Comparison of ENCODE assay signal across 32 mouse cellular contexts in the genomic region with DNA sequence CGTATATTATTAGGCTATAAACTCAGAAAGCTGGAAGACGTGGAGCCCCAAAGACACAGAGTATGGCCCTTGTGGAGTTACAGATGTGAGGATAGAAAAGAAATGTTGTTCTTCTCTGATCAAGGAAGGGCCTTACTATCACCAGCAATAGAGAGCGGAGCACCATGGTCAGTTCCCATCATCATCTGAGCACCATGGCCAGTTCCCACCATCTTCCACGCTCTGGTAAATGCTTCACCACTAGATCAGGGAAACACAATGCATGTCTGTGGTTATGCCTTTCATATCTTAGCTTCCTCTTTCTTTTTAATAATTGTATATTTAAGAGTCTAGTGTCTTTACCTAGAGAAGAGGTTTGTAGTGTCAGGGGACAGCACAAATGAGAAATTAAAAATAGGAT. TPM values are rescaled to one million over a fixed set of nuclear protein-coding genes. Genes with fewer than 3 reads are reported as not detected.
A peak's percentile ranks its signal among the peaks of the same experiment; 100 is the strongest.
DNase-seq lines count a peak whose midpoint lies in the region; ATAC-seq and TF ChIP-seq lines count a peak whose summit lies in the region.
"Had no signal": no experiment of that assay in that cellular context is flagged by ENCODE, and none has a peak within 500 bp of the region (broad histone marks: within the 10 kb centered on the region; RNA-seq: fewer than 3 reads in every experiment).

No protein-coding gene starts in this region.

- DNase-seq in heart, postnatal 10 days, result peak; percentile 2 to 5
- peak; percentile 32 to 39 for DNase-seq in kidney, postnatal 4 days
- DNase-seq in kidney, adult 18-20 months, result no peak
- DNase-seq in MEL (ENCODE audit: low read depth, low spot score), result peak; percentile 44
- peak; percentile 26 for DNase-seq in embryonic facial prominence, embryonic 14.5 days (ENCODE audit: low spot score)
- DNase-seq in gastrocnemius, postnatal 36 days, result no peak
- DNase-seq in cerebellum, postnatal 10 days, result no peak
- DNase-seq: adrenal gland, postnatal 25 days; B cell, adult 2 months; cerebellum, adult 11-12 months; cerebellum, postnatal 25 days; gastrocnemius, postnatal 10 days; heart, adult 11 months; kidney, adult 2 months; layer of hippocampus, postnatal 36 days; left cerebral cortex, postnatal 4 days; liver; lung, adult 2 months; right cerebral cortex, postnatal 4 days; thymus, adult 18-20 months; thymus, postnatal 25 days had no signal

- no peak for ATAC-seq in heart, embryonic 11.5 days (replicated peaks; ENCODE audit: insufficient number of reproducible peaks, low FRiP score, low TSS enrichment)
- ATAC-seq in embryonic facial prominence, embryonic 14.5 days (ENCODE audit: low read depth), result no peak
- ATAC-seq: forebrain, embryonic 13.5 days; midbrain, embryonic 16.5 days had no signal

- no peak overlapping the region for H3K4me3 ChIP-seq in heart, embryonic 11.5 days (ENCODE audit: low read depth, low read length)
- H3K4me3 ChIP-seq in MEL (ENCODE audit: control insufficient read depth in 1 of 2, insufficient read depth in 1 of 2, low read depth in 2 of 2, low read length in 2 of 2), result no peak overlapping the region
- H3K4me3 ChIP-seq in embryonic facial prominence, embryonic 14.5 days (ENCODE audit: low read depth, low read length), result no peak overlapping the region
- H3K4me3 ChIP-seq: forebrain, embryonic 13.5 days; heart, embryonic 12.5 days; hindbrain, embryonic 10.5 days; hindbrain, embryonic 15.5 days; neural tube, embryonic 12.5 days had no signal

- TF ChIP-seq RAD21 in MEL (IDR thresholded peaks at IDR 0.05; ENCODE audit: low read depth, low read length), result no peak

- no peaks in the 10 kb centered on the region for H3K36me3 ChIP-seq in heart, embryonic 11.5 days (ENCODE audit: control insufficient read depth, insufficient read depth, low read length)
- no peaks in the 10 kb centered on the region for H3K36me3 ChIP-seq in MEL (ENCODE audit: control insufficient read depth in 1 of 2, insufficient read depth in 2 of 2, low read length in 2 of 2)
- no peaks in the 10 kb centered on the region for H3K36me3 ChIP-seq in embryonic facial prominence, embryonic 14.5 days (ENCODE audit: control insufficient read depth, insufficient read depth, low read length)
- H3K36me3 ChIP-seq: heart, embryonic 12.5 days; hindbrain, embryonic 10.5 days; hindbrain, embryonic 15.5 days; neural tube, embryonic 12.5 days had no signal

- no peaks in the 10 kb centered on the region for H3K9me3 ChIP-seq in heart, embryonic 11.5 days (replicated peaks; ENCODE audit: control insufficient read depth, low read length)
- H3K9me3 ChIP-seq in MEL (replicated peaks; ENCODE audit: insufficient read depth, low read length), result no peaks in the 10 kb centered on the region
- H3K9me3 ChIP-seq in embryonic facial prominence, embryonic 14.5 days (ENCODE audit: control insufficient read depth, low read length), result no peaks in the 10 kb centered on the region
- H3K9me3 ChIP-seq: forebrain, embryonic 13.5 days; heart, embryonic 12.5 days; hindbrain, embryonic 10.5 days; hindbrain, embryonic 15.5 days; neural tube, embryonic 12.5 days had no signal

- H3K27me3 ChIP-seq in heart, embryonic 11.5 days (ENCODE audit: control insufficient read depth, insufficient read depth, low read length), result no peaks in the 10 kb centered on the region
- no peaks in the 10 kb centered on the region for H3K27me3 ChIP-seq in MEL (ENCODE audit: control insufficient read depth in 1 of 2, insufficient read depth in 2 of 2, low read length in 2 of 2)
- no peaks in the 10 kb centered on the region for H3K27me3 ChIP-seq in embryonic facial prominence, embryonic 14.5 days (replicated peaks; ENCODE audit: control insufficient read depth, insufficient read depth, low read length)
- H3K27me3 ChIP-seq: forebrain, embryonic 13.5 days; heart, embryonic 12.5 days; neural tube, embryonic 12.5 days had no signal

- TF ChIP-seq POLR2A in MEL (IDR thresholded peaks at IDR 0.05; ENCODE audit: control insufficient read depth in 1 of 2, insufficient read depth in 1 of 2, low read depth in 1 of 2, low read length in 2 of 2, poor library complexity in 1 of 2), result no peak

- WGBS in heart, embryonic 11.5 days (ENCODE audit: insufficient replicate concordance), result 60% methylated on average over 4 of the region's 4 CpGs
- WGBS in embryonic facial prominence, embryonic 14.5 days, result 71% methylated on average over 4 of the region's 4 CpGs

- no peak for TF ChIP-seq CTCF in MEL (IDR thresholded peaks at IDR 0.05 in 2 of 3, conservative IDR thresholded peaks at IDR 0.05 in 1 of 3; ENCODE audit: control insufficient read depth in 1 of 3, insufficient read depth in 1 of 3, low read depth in 2 of 3, low read length in 3 of 3, poor library complexity in 1 of 3, severe bottlenecking in 1 of 3)

- H3K27ac ChIP-seq in heart, embryonic 11.5 days (ENCODE audit: low read depth, low read length), result no peak overlapping the region
- no peak overlapping the region for H3K27ac ChIP-seq in MEL (ENCODE audit: control insufficient read depth, low read depth, low read length)
- H3K27ac ChIP-seq in embryonic facial prominence, embryonic 14.5 days (replicated peaks; ENCODE audit: low read depth, low read length), result no peak overlapping the region
- H3K27ac ChIP-seq: forebrain, embryonic 13.5 days; hindbrain, embryonic 10.5 days; hindbrain, embryonic 15.5 days; liver, embryonic 14.5 days; neural tube, embryonic 12.5 days; stomach, postnatal 0 days had no signal

- H3K4me1 ChIP-seq in heart, embryonic 11.5 days (ENCODE audit: control insufficient read depth, insufficient read depth, low read length), result no peaks in the 10 kb centered on the region
- H3K4me1 ChIP-seq in MEL (ENCODE audit: control insufficient read depth in 1 of 2, insufficient read depth in 2 of 2, low read length in 2 of 2), result no peaks in the 10 kb centered on the region
- no peaks in the 10 kb centered on the region for H3K4me1 ChIP-seq in embryonic facial prominence, embryonic 14.5 days (ENCODE audit: control insufficient read depth, insufficient read depth, low read length)
- H3K4me1 ChIP-seq: forebrain, embryonic 13.5 days; heart, embryonic 12.5 days; hindbrain, embryonic 10.5 days; hindbrain, embryonic 15.5 days; neural tube, embryonic 12.5 days had no signal

- H3K9ac ChIP-seq in heart, embryonic 11.5 days (ENCODE audit: low read depth, low read length), result no peak overlapping the region
- H3K9ac ChIP-seq in MEL (ENCODE audit: control insufficient read depth, low read depth, low read length, poor library complexity, severe bottlenecking), result no peak overlapping the region
- no peak overlapping the region for H3K9ac ChIP-seq in embryonic facial prominence, embryonic 14.5 days (ENCODE audit: low read depth, low read length)
- H3K9ac ChIP-seq: forebrain, embryonic 13.5 days; heart, embryonic 12.5 days; hindbrain, embryonic 15.5 days; liver, embryonic 14.5 days; neural tube, embryonic 12.5 days had no signal

- no peak overlapping the region for H3K4me2 ChIP-seq in heart, embryonic 11.5 days
- H3K4me2 ChIP-seq in embryonic facial prominence, embryonic 14.5 days (ENCODE audit: low read depth, low read length), result no peak overlapping the region
- H3K4me2 ChIP-seq: forebrain, embryonic 13.5 days; heart, embryonic 12.5 days; hindbrain, embryonic 15.5 days; midbrain, embryonic 11.5 days; neural tube, embryonic 12.5 days had no signal

- no peak for TF ChIP-seq EP300 in MEL (IDR thresholded peaks at IDR 0.05; ENCODE audit: low read depth in 1 of 2, low read length in 2 of 2)

- intact Hi-C loops in heart, postnatal 10 days (cut with DNase I), result no loop called here
- intact Hi-C loops in gastrocnemius, postnatal 36 days (cut with DNase I), result no loop called here

- H3K79me2 ChIP-seq in MEL (ENCODE audit: control insufficient read depth, insufficient read depth, low read length, poor library complexity), result no peaks in the 10 kb centered on the region

TF ChIP-seq in MEL, 35 proteins besides CTCF, POLR2A, EP300 and RAD21:
- TF ChIP-seq ZKSCAN1 (IDR thresholded peaks at IDR 0.05; ENCODE audit: low read depth, low read length) (no peak), MYC (IDR thresholded peaks at IDR 0.05; ENCODE audit: low read depth, low read length) (no peak), MXI1 (IDR thresholded peaks at IDR 0.05; ENCODE audit: low read depth, low read length) (peak; percentile 71), POLR2AphosphoS2 (IDR thresholded peaks at IDR 0.05; ENCODE audit: low read length) (no peak), MAX (IDR thresholded peaks at IDR 0.05; ENCODE audit: low read length) (no peak), SIN3A (IDR thresholded peaks at IDR 0.05; ENCODE audit: low read length) (peak; percentile 67), ZC3H11A (IDR thresholded peaks at IDR 0.05; ENCODE audit: low read depth, low read length) (no peak), TAL1 (IDR thresholded peaks at IDR 0.05; ENCODE audit: low read length) (no peak), USF1 (IDR thresholded peaks at IDR 0.05; ENCODE audit: low read depth, low read length) (no peak)

RNA-seq across cellular contexts. Expression of a gene that starts 37.0 kb away (rescaled TPM):
- under 1 TPM; 0.07 to 0.20 TPM for total RNA-seq in heart, postnatal 10 days (2021)
- polyA plus RNA-seq in heart, embryonic 11.5 days (2014; fragmentation: Nextera tagmentation; extraction: Ambion mirVana), result 0.04 and 0.07 TPM in 2 replicates
- 3.0 and 3.2 TPM in 2 replicates for total RNA-seq in MEL (2012; rRNA removed)
- polyA plus RNA-seq in MEL (2012; ENCODE audit: insufficient read depth in 1 of 2, insufficient read length in 2 of 2, low read depth in 1 of 2, low replicate concordance in 2 of 2, missing spikeins in 1 of 2), result 1 to 10 TPM in 1 of 2 experiments, not detected in 1; 8.2 TPM
- 5.2 and 7.3 TPM in 2 replicates for polyA plus RNA-seq in embryonic facial prominence, embryonic 14.5 days (2014; fragmentation: Nextera tagmentation; extraction: Ambion mirVana)
- 1 to 10 TPM; 1.1 TPM for total RNA-seq in gastrocnemius, postnatal 36 days (2021)
- total RNA-seq: layer of hippocampus, postnatal 36 days; megakaryocyte, adult 5-6 weeks had no signal
- polyA plus RNA-seq: heart, embryonic 12.5 days; kidney, adult 2 months had no signal

Comparison
In these comparisons a context has a peak if more than half of its experiments do, and no peak if none do; other contexts are left out.
1. DNase-seq: peak in heart, postnatal 10 days (2 of 2), kidney, postnatal 4 days (2 of 2), MEL (single experiment) and embryonic facial prominence, embryonic 14.5 days (single experiment); none in kidney, adult 18-20 months (single experiment), gastrocnemius, postnatal 36 days (0 of 2) and cerebellum, postnatal 10 days (0 of 2).